Mouse (Mus musculus) kidney, postnatal 0 days (tissue): ENCODE measurements around the gene Mical1. TPM values are rescaled to one million over a fixed set of nuclear protein-coding genes. Genes with fewer than 3 reads are reported as not detected.

Experiments used
- ATAC-seq: fragments of 200-750 bp; cut with Nextera tagmentation; replicated peaks from 2 replicates; pipeline ENCODE4 v1.8.0; 2017; ENCODE audit warnings: low read depth, moderate number of reproducible peaks, moderate TSS enrichment, moderate library complexity; ENCODE audit not compliant: low FRiP score
- DNase-seq: peaks from one replicate; pipeline ENCODE4 v3.0.0-alpha.2; 2016; ENCODE audit warnings: low spot score
- H3K27ac ChIP-seq: fragments of 300-500 bp; sonication (generic); 2 replicates; pipeline ENCODE4 v1.5.1; 2014; ENCODE audit warnings: mild to moderate bottlenecking
- H3K27me3 ChIP-seq: fragments of 300-500 bp; sonication (generic); 2 replicates; pipeline ENCODE4 v1.6.1; 2014; ENCODE audit warnings: low read length, mixed read lengths; ENCODE audit not compliant: insufficient read depth
- H3K36me3 ChIP-seq: fragments of 300-500 bp; sonication (generic); 2 replicates; pipeline ENCODE4 v1.6.1; 2014; ENCODE audit warnings: low read length, mixed read lengths; ENCODE audit not compliant: insufficient read depth
- H3K4me1 ChIP-seq: fragments of 300-500 bp; sonication (generic); replicated peaks from 2 replicates; pipeline ENCODE4 v1.6.1; 2014; ENCODE audit warnings: antibody characterized with exemption, low read length, mixed read lengths; ENCODE audit not compliant: insufficient read depth
- H3K4me2 ChIP-seq: fragments of 300-500 bp; sonication (generic); 2 replicates; pipeline ENCODE4 v1.6.1; 2014; ENCODE audit warnings: mild to moderate bottlenecking, low read length, moderate library complexity, mixed read lengths
- H3K4me3 ChIP-seq: fragments of 300-500 bp; sonication (generic); replicated peaks from 2 replicates; pipeline ENCODE4 v1.5.1; 2014; ENCODE audit warnings: low read depth, low read length
- H3K9ac ChIP-seq: fragments of 300-500 bp; sonication (generic); 2 replicates; pipeline ENCODE4 v1.6.1; 2014; ENCODE audit warnings: low read depth, low read length
- H3K9me3 ChIP-seq: fragments of 300-500 bp; sonication (generic); replicated peaks from 2 replicates; pipeline ENCODE4 v1.6.1; 2016; ENCODE audit warnings: low read length, inconsistent platforms, mixed read lengths
- CTCF ChIP-seq: IDR thresholded peaks from 2 replicates; pipeline ENCODE4 v1.5.1; 2016; ENCODE audit warnings: antibody characterized with exemption, low read depth, mild to moderate bottlenecking, moderate library complexity
- WGBS: fragments of 180-500 bp; shearing (Covaris S2); extraction: QIAGEN DNeasy Blood & Tissue Kit; methylation state at CpG from one replicate; pipeline ENCODE4 v1.1.7; 2014; 5-methylcytosine and 5-hydroxymethylcytosine counted together
- polyA plus RNA-seq: library from polyadenylated mRNA; unstranded; fragments of >200 nt; fragmentation: Nextera tagmentation; extraction: Ambion mirVana; gene quantifications from 2 replicates; pipeline ENCODE4 v1.2.1, GENCODE M21; 2015

The Mical1 gene
- 19.6 and 19.9 TPM in 2 replicates for polyA plus RNA-seq

DNA sequence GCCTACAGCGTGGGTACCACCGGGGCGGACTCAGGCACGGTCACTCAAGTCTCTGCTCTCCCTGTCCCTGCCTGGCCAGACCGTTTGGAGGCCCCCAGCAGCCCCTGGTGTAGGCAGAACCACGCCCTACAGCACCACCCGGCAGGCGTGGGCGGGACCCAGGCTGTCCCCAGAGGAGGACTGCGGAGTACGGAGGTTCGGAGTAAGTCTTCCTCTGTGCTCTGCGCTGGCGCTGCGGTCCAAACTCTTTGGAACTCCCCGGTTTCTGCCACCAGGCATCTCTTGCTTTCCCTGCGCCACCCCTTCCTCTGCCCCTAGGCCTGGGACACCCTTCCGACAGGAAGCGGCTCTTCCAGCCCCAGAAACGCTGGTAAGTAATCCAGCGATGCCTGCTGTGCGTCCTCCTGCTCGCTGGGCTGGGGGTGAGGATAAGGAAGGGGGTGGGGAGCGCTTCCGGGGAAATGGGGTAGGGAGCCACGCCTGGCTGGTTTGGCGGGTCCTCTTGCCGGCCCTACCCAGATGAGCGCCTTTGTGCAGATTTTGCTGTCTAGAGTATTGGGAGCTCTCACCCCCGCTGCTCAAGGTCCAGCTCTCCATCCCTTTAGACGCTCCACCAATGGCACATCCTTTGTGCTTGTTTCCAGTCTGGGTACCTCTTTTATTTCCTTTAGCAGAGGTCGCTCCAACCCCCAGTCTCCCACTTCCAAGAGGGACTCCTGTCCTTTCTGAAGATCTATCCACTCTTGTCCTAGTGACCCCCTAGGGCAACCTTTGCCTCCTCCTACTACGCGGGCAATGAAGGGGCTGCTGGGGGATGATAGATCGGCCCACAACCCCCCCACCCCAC, at the start of gene Mical1:
Mical1 (plus strand) TSS at position 144 of the 847 bp plus-strand sequence.
- Histone ChIP-seq H3K9ac (peak within 1 kb of the TSS; percentile 56), H3K27ac (peak within 1 kb of the TSS; percentile 73), H3K4me3 (peak within 1 kb of the TSS; percentile 54), H3K9me3 (no peaks in the 10 kb centered on the region), H3K4me1 (peaks cover 9% of the 10 kb centered on the region), H3K36me3 (no peaks in the 10 kb centered on the region), H3K27me3 (no peaks in the 10 kb centered on the region), H3K4me2 (peak within 1 kb of the TSS; percentile 72)
- ATAC-seq: peak; percentile 65
- DNase-seq: peak; percentile 70
- under 1% methylated on average over 35 of the region's 35 CpGs for WGBS
- TF ChIP-seq CTCF: no peak

DNA sequence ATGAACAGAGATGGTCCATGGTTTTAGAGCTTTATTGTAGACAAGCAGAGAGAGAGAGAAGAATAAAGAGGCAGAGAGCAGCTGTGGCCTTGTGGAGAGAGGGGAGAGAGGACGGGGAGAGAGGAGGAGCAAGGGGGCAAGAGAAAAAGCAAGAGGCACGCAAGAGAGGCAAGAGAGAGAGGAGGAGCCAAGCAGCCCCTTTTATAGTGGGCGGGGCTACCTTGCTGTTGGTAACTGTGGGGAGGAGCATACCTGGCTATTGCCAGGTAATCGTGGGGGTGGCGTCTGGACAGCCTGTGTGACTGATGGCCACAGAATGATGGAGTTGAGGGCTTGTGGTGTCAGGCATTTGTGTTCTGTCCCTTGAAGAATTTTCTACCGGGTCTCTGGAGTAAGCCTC, 49.7 kb upstream of the Mical1 start:
- H3K36me3 ChIP-seq: no peaks in the 10 kb centered on the region
- H3K4me2 ChIP-seq: no peak overlapping the region

DNA sequence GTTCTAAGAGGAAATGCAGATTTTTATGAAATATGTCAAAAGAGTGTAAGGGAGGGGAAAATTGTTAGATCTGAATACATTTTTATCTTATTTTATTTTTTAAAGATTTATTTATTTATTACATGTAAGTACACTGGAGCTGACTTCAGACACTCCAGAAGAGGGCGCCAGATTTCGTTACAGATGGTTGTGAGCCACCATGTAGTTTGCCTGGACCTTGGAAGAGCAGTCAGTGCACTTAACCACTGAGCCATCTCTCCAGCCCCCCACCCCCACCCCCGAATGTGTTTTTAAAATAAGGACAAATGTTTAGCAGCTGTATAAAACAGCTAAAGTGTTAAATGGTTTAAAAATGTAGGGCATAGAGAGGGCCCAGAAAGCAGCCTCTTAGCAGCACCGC, 41.5 kb upstream of the Mical1 start:
- no peak for ATAC-seq
- Histone ChIP-seq H3K9ac (no peak overlapping the region), H3K27ac (no peak overlapping the region), H3K27me3 (no peaks in the 10 kb centered on the region), H3K4me1 (no peaks in the 10 kb centered on the region), H3K4me3 (no peak overlapping the region), H3K4me2 (no peak overlapping the region), H3K9me3 (no peaks in the 10 kb centered on the region), H3K36me3 (no peaks in the 10 kb centered on the region)
- WGBS: 26% methylated on average over 4 of the region's 4 CpGs
- DNase-seq: peak; percentile 61
- TF ChIP-seq CTCF: peak; percentile 76

More for the DNA sequence above, 49.7 kb upstream of the Mical1 start:
- Histone ChIP-seq H3K27ac (no peak overlapping the region), H3K9me3 (no peaks in the 10 kb centered on the region), H3K4me1 (no peaks in the 10 kb centered on the region), H3K27me3 (no peaks in the 10 kb centered on the region), H3K9ac (no peak overlapping the region), H3K4me3 (no peak overlapping the region)
- TF ChIP-seq CTCF: no peak
- DNase-seq (no peak), ATAC-seq (no peak)
- WGBS: 43% methylated on average over 6 of the region's 6 CpGs

- no peak for TF ChIP-seq CTCF
- Histone ChIP-seq H3K4me2 (no peak overlapping the region), H3K27ac (no peak overlapping the region), H3K36me3 (no peaks in the 10 kb centered on the region), H3K4me1 (no peaks in the 10 kb centered on the region), H3K27me3 (no peaks in the 10 kb centered on the region), H3K9me3 (no peaks in the 10 kb centered on the region), H3K4me3 (no peak overlapping the region), H3K9ac (no peak overlapping the region)
- ATAC-seq (no peak), DNase-seq (no peak)
- 28% methylated on average over 3 of the region's 3 CpGs for WGBS
Measured at GRCm38 (mm10) chr10:41435141-41435540, 41.0 kb upstream of the Mical1 start.

DNA sequence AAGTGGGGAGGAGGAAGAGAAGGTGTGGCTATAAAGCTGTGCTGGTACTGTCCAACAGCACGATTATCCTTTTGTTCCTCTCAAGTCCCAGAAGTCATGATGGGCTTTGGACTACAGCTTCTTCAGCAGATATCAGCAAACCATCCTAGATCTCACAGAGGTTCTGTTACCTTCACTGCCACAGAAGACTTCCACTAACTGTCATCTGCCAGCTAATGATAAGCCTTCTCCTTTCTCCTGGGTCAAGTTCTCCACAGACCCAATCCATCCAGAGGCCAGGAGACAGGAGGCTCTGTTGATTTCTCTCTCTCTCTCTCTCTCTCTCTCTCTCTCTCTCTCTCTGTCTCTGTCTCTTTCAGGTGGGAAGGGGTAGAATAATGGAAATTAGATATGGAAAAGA, 27.9 kb upstream of the Mical1 start:
- H3K27ac ChIP-seq: no peak overlapping the region
- H3K27me3 ChIP-seq: no peaks in the 10 kb centered on the region
- peaks cover 8% of the 10 kb centered on the region; the same call in 1 of the 2 replicates for H3K36me3 ChIP-seq
- no peaks in the 10 kb centered on the region for H3K9me3 ChIP-seq
- ATAC-seq (no peak), DNase-seq (no peak)
- H3K4me2 ChIP-seq: no peak overlapping the region
- peaks cover 8% of the 10 kb centered on the region; the same call in 1 of the 2 replicates for H3K4me1 ChIP-seq
- WGBS: 100% methylated on average over 1 of the region's 1 CpGs
- no peak for TF ChIP-seq CTCF
- no peak overlapping the region for H3K9ac ChIP-seq
- no peak overlapping the region for H3K4me3 ChIP-seq

- ATAC-seq (peak; percentile 46), DNase-seq (peak; percentile 67)
- peak overlapping the region; percentile 77 for H3K4me3 ChIP-seq
- H3K36me3 ChIP-seq: peaks cover 8% of the 10 kb centered on the region; the same call in 1 of the 2 replicates
- no peaks in the 10 kb centered on the region for H3K27me3 ChIP-seq
- peak overlapping the region; percentile 86 for H3K9ac ChIP-seq
- no peak for TF ChIP-seq CTCF
- peak overlapping the region; percentile 78 for H3K4me2 ChIP-seq
- H3K4me1 ChIP-seq: peaks cover 8% of the 10 kb centered on the region; the same call in 1 of the 2 replicates
- 9% methylated on average over 14 of the region's 14 CpGs for WGBS
- H3K9me3 ChIP-seq: no peaks in the 10 kb centered on the region
- peak overlapping the region; percentile 78 for H3K27ac ChIP-seq
Measured at GRCm38 (mm10) chr10:41449684-41450083, 26.4 kb upstream of the Mical1 start.
